Mouse (Mus musculus): ENCODE data around the gene Fam102a.
A peak's percentile ranks its signal among the peaks of the same experiment; 100 is the strongest.

DNA sequence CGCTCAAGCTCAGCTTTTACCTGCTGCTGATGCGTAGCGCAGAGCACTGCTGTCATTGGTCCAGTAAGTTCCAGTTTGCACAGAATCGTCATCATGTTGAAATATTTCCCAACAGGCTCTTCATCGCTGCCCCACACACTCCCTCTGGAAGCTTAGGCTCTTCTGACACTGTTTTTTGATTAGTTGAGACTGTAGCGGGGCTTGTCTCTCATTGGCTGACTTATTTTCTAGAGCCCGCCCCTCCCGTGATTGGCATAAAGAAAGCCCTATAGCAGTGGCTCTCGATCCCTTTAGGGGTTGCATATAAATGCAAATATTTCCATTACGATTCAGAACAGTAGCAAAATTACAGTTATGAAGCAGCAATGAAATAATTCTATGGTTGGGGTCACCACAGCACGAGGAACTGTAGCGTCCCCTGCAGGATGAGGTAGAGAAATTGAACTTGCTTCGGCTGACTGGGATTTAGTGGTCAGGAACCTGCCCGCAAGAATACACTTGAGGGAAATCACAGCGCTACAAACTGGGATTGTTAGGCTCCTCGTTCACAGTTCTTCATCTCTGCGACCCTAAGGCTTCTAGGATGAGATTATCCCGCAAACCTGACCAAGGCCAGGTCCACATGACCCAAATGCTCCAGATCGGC is 46.4 kb downstream of the Fam102a start:
- TF ChIP-seq TBP (conservative IDR thresholded peaks at IDR 0.05; ENCODE audit: low read depth, low read length) = no peak
- 0 out of 4 replicates have a peak, but pooled peaks have one; percentile 1 to 13 for TF ChIP-seq CTCF (conservative IDR thresholded peaks at IDR 0.05 in 1 of 2, IDR thresholded peaks at IDR 0.05 in 1 of 2; ENCODE audit: low read depth in 2 of 2, low read length in 2 of 2)
- TF ChIP-seq MAFK (IDR thresholded peaks at IDR 0.05; ENCODE audit: insufficient replicate concordance, low read length) = no peak
- TF ChIP-seq POLR2A (IDR thresholded peaks at IDR 0.05; ENCODE audit: low read depth, low read length) = no peak
- no peak for TF ChIP-seq MYC (IDR thresholded peaks at IDR 0.05; ENCODE audit: low read depth, low read length)
- TF ChIP-seq ELF1 (IDR thresholded peaks at IDR 0.05; ENCODE audit: low read depth, low read length) = no peak
- no peak for TF ChIP-seq ZMIZ1 (IDR thresholded peaks at IDR 0.05; ENCODE audit: low read depth, low read length)
- no peak for TF ChIP-seq USF1 (IDR thresholded peaks at IDR 0.05; ENCODE audit: low read depth, low read length)

Measured in CH12.LX (cell line).